Mouse (Mus musculus): ENCODE data around the gene Cyp27b1.

DNA sequence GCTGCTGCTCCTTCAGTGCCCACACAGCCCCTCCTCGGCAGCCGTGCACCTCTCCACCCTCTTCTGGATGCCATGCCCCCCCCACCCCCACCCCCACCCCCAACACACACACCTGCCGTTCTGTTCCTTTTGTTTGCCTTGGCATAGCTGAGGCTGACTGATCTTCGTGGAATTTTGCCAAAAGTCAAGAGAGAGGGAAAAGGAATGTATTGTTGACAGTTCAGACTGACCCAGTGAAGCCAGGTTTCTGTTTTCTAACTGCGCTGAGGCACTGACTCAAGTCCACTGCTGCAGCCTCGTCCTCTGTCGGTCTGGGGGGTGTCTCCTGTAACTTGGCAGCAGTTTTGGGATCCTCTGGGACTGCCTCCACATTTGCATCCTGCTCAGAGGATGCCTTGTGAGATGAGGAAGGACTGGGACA, 46.3 kb downstream of the Cyp27b1 start:
- TF ChIP-seq POLR2A (IDR thresholded peaks at IDR 0.05; ENCODE audit: control insufficient read depth, extremely low read depth, insufficient read depth, low read length, poor library complexity) (no peak), CTCF (IDR thresholded peaks at IDR 0.05; ENCODE audit: borderline replicate concordance, control insufficient read depth, extremely low read depth, insufficient read depth, low read length, poor library complexity) (no peak)

All from thymus, adult 2 months (tissue).